Mouse (Mus musculus) olfactory bulb, adult 2 months (tissue): ENCODE measurements around the gene Mettl15. TPM values are rescaled to one million over a fixed set of nuclear protein-coding genes. Genes with fewer than 3 reads are reported as not detected.
A peak's percentile ranks its signal among the peaks of the same experiment; 100 is the strongest.
"Not testable (repeated sequence)": the region's sequence is repeated elsewhere in the genome, so short reads cannot be mapped to it uniquely, and the experiment has no call there.

Source experiments
- H3K27ac ChIP-seq: fragments of 200-500 bp; 2 replicates; pipeline ENCODE4 v1.5.1; 2012; ENCODE audit warnings: low read depth, low read length; ENCODE audit not compliant: insufficient read depth
- H3K4me1 ChIP-seq: fragments of 200-500 bp; 2 replicates; pipeline ENCODE4 v1.6.1; 2012; ENCODE audit warnings: low read length; ENCODE audit not compliant: control insufficient read depth, insufficient read depth
- H3K4me3 ChIP-seq: fragments of 200-500 bp; 2 replicates; pipeline ENCODE4 v1.5.1; 2012; ENCODE audit warnings: mild to moderate bottlenecking, low read depth, low read length, moderate library complexity; ENCODE audit not compliant: insufficient read depth
- CTCF ChIP-seq: fragments of 200-500 bp; IDR thresholded peaks from 2 replicates; pipeline ENCODE4 v1.5.1; 2012; ENCODE audit warnings: low read depth, mild to moderate bottlenecking, low read length, moderate library complexity; ENCODE audit not compliant: insufficient read depth
- POLR2A ChIP-seq: fragments of 200-500 bp; IDR thresholded peaks from 2 replicates; pipeline ENCODE4 v1.6.1; 2012; ENCODE audit warnings: mild to moderate bottlenecking, low read depth, low read length, moderate library complexity; ENCODE audit not compliant: insufficient read depth
- WGBS: fragments of 180-500 bp; shearing (Covaris S2); methylation state at CpG from one replicate; pipeline ENCODE4 v1.1.7; 2018; 5-methylcytosine and 5-hydroxymethylcytosine counted together
- polyA plus RNA-seq: library from polyadenylated mRNA; stranded (reverse); fragments of >200 nt; gene quantifications from 2 replicates; pipeline ENCODE4 v1.2.4, GENCODE M21; 2012; ENCODE audit warnings: low replicate concordance; ENCODE audit not compliant: missing spikeins, insufficient read depth, insufficient read length

The Mettl15 gene
- polyA plus RNA-seq, 1 experiment, result not detected

DNA sequence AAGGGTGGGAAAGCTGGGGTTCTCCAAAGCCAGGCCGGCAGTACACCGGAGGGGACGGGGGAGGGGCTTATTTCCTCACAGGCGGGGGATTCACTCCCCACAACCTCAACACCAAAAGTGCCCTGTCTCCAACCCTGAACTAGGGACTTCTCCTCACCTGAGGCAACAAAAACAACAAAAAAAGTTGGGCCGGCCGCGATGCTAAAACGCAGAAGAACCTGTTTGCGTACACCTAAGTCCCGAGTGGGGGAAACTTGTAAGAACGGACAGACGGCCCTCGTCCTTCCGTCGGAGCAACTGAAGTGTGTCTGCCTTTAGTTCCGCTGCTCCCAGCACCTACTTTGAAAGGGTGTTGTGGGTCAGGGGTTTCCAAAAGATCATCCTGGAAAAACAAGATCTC is 2.5 kb downstream of the Mettl15 start:
- WGBS, result 8% methylated on average over 16 of the region's 16 CpGs
- no peak overlapping the region for H3K27ac ChIP-seq
- H3K4me3 ChIP-seq, result peak overlapping the region; percentile 47
- H3K4me1 ChIP-seq, result peaks cover 9% of the 10 kb centered on the region; the same call in 1 of the 2 replicates
- no peak for TF ChIP-seq POLR2A
- TF ChIP-seq CTCF, result no peak

DNA sequence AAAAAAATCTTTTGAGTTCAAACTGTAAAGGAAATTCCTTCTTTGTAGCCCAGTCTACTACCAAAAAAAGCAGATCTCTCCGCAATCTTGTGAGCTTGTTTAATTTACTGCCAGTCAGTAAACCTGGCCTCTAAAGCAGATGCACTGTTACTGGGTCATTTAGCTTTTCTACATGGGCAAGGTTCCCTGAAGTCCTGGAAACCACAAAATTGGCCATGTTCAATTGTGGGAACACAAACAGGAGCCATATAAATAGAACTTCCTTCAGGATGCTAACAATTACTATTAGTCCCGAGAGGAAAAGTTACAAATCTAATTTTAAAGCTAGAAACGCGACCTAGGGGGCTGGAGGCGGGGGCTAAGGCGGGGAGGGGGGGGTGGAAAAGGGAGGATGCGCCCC is 3.0 kb downstream of the Mettl15 start:
- TF ChIP-seq POLR2A (no peak), CTCF (no peak)
- H3K4me3 ChIP-seq, result peak overlapping the region; percentile 47
- no peak overlapping the region for H3K27ac ChIP-seq
- WGBS, result 14% methylated on average over 7 of the region's 7 CpGs
- peaks cover 9% of the 10 kb centered on the region; the same call in 1 of the 2 replicates for H3K4me1 ChIP-seq

DNA sequence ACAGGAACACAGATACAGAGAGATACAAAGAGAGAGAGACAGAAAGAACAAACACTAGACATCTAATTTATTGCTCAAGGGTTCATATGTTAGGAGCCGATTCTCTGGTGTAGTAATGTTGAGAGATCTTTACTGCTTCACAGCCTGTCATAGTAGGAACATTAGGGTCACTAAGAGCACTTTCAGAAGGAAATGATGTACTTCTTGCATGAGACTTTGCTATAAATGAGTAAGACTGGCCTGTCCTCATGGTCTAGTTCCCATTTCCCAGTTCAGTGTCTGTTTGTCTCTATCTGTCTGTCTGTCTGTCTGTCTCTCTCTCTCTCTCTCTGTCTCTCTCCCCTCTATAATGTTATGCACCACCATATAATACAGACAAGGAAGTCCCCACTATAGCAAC is 7.5 kb downstream of the Mettl15 start:
- H3K4me1 ChIP-seq, result peaks cover 3% of the 10 kb centered on the region; the same call in 1 of the 2 replicates
- no peak overlapping the region for H3K27ac ChIP-seq
- no peak overlapping the region for H3K4me3 ChIP-seq
- WGBS, result 85% methylated on average over 1 of the region's 1 CpGs
- TF ChIP-seq CTCF (no peak), POLR2A (no peak)

DNA sequence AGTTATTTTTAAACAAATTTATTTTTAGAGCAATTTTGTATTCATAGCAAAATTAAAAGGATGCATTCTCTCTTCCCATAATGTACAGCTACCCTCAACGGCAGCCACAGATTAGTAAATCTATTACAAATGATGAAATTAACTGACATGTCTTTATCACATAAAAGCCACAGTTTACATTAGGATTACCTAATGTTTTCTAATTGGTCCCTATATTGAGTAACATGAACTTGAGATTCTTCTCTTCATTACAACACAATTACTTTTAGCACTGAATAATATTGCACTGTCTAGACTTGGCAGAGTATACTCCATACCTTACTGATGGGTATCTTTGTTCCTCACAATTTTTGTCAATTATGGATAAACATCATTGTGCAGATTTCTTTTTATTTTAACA is 17.8 kb downstream of the Mettl15 start:
- Histone ChIP-seq H3K4me1 (no peaks in the 10 kb centered on the region), H3K27ac (no peak overlapping the region), H3K4me3 (no peak overlapping the region)
- WGBS, result 82% methylated on average over 1 of the region's 1 CpGs
- no peak for TF ChIP-seq POLR2A
- TF ChIP-seq CTCF, result no peak

DNA sequence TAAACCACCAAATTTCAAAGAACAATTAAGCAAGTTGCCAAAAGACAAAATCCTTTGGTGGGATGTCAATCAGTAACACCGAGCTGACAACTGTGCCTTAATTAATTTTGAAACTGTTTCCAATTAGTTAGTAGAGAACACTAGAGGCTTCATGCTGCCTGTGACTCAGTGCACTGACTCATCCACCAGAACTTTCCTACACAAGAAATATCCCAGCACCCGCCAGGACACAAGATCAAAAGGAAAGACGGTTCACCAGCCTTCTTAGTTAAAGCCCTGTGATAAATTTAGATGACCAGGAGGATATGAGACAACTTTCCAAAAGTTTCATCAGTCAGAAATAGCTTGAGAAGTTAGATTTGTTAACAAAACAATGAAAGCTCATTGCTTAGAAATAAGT is 38.6 kb downstream of the Mettl15 start:
- H3K4me3 ChIP-seq, result no peak overlapping the region
- no peaks in the 10 kb centered on the region for H3K4me1 ChIP-seq
- no peak for TF ChIP-seq POLR2A
- TF ChIP-seq CTCF, result no peak
- no peak overlapping the region for H3K27ac ChIP-seq
- WGBS, result 28% methylated on average over 3 of the region's 3 CpGs

DNA sequence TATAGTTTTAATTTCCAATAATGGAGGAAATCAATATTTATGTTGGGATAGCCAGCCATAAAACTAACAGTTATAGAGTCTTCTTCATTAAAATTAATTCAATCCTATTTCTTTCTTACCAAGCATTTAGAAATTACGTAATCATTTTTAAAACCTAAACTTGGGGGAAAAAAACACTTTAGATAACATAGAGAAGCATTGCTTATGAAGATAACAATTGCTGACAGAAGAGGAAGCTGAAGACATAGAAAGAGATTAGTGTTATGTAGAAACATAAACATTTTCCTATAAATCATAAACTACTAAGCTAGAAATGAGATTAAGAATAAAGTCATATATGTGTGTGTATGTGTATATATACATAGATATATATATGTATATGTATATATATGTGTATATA is 44.8 kb downstream of the Mettl15 start:
- H3K4me3 ChIP-seq, result no peak overlapping the region
- no peak for TF ChIP-seq POLR2A
- no peak for TF ChIP-seq CTCF
- no peak overlapping the region for H3K27ac ChIP-seq
- 96% methylated on average over 1 of the region's 1 CpGs for WGBS
- H3K4me1 ChIP-seq, result no peaks in the 10 kb centered on the region

DNA sequence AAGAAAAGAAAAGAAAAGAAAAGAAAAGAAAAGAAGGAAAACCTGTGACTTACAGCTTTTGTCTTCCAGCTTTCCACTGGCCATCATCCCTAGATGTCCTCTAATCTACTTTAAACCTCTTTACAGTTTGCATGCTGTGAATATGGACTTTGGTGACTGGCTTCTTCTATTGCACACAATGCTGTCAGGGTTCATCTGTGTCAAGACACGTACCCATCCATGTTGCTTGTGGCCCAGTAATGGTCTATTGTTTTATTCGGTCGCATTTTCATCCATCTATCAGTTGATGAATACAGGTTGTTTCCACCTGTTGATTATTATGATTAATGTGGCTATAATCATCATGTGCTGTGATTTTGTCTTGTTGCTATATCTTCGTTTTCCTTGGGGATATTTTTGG is 46.7 kb downstream of the Mettl15 start:
- WGBS, result 93% methylated on average over 4 of the region's 4 CpGs
- H3K4me3 ChIP-seq, result no peak overlapping the region
- H3K27ac ChIP-seq, result no peak overlapping the region
- no peaks in the 10 kb centered on the region for H3K4me1 ChIP-seq
- no peak for TF ChIP-seq POLR2A
- TF ChIP-seq CTCF, result no peak

DNA sequence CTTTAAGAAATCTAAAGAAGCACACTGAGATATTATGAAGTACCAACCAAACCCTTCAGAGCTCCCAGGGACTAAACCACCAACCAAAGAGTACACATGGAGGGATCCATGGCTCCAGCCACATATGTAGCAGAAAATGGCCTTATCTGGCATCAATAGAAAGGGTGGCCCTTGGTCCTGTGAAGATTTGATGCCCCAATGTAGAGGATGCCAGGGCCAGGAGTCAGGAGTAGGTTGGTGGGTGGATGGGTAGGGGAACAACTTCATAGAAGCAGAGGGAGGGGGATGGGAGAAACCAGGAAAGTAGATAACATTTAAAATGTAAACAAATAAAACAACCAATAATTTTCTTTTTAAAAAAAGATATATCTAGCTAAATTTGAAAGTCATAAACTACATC is 50.1 kb downstream of the Mettl15 start:
- TF ChIP-seq POLR2A, result no peak
- no peak for TF ChIP-seq CTCF
- no peak overlapping the region for H3K4me3 ChIP-seq
- H3K27ac ChIP-seq, result no peak overlapping the region
- no peaks in the 10 kb centered on the region for H3K4me1 ChIP-seq

DNA sequence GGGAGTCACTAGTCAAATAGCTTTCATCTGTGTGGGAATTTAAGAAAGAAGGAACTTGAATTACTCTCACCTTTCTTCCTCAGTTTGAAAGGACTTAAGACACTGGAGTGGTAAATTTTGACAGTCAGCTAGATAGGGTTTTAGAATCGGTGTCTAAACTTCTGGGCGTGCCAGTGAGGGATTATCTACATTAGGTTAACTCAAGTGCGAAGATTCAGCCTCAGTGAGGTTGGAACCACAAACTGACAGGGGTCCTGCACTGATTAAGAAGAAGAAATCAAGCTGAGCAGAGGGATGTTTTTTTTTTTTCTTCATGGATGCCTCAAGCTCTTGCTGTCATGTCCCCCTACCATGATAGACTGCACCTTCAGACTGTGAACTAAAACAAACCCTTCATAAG is 53.4 kb downstream of the Mettl15 start:
- H3K4me1 ChIP-seq, result no peaks in the 10 kb centered on the region
- WGBS, result 58% methylated on average over 3 of the region's 3 CpGs
- no peak overlapping the region for H3K27ac ChIP-seq
- H3K4me3 ChIP-seq, result no peak overlapping the region
- TF ChIP-seq POLR2A (no peak), CTCF (no peak)

DNA sequence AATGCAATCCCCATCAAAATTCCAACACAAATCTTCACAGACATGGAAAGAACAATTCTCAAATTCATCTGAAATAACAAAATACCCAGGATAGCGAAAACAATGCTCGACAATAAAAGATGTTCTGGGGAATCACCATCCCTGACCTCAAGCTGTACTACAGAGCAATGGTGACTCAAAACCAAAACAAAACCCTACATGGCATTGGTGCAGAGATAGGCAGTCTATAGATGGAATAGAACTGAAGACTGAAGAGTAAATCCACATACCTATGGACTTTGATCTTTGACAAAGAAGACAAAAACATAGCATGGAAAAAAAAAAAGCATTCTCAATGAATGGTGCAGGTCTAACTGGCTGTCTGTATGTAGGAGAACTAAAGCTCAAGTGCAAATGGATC is 59.1 kb downstream of the Mettl15 start:
- no peak for TF ChIP-seq CTCF
- no peak overlapping the region for H3K27ac ChIP-seq
- no peak overlapping the region for H3K4me3 ChIP-seq
- WGBS, result 96% methylated on average over 2 of the region's 2 CpGs
- H3K4me1 ChIP-seq, result no peaks in the 10 kb centered on the region

DNA sequence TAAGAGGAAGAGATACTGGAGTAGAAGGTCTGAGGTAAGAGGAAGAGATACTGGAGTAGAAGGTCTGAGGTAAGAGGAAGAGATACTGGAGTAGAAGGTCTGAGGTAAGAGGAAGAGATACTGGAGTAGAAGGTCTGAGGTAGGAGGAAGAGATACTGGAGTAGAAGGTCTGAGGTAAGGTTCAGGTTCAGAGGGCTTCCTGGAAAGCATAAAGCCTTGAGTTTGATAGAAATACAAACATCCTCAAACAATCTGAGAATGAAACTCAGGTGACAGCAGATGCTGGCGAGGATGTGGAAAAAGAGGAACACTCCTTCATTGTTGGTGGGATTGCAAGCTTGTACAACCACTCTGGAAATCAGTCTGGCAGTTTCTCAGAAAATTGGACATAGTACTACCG is 63.9 kb downstream of the Mettl15 start:
- WGBS, result 97% methylated on average over 2 of the region's 2 CpGs
- not testable (repeated sequence) for H3K4me3 ChIP-seq

DNA sequence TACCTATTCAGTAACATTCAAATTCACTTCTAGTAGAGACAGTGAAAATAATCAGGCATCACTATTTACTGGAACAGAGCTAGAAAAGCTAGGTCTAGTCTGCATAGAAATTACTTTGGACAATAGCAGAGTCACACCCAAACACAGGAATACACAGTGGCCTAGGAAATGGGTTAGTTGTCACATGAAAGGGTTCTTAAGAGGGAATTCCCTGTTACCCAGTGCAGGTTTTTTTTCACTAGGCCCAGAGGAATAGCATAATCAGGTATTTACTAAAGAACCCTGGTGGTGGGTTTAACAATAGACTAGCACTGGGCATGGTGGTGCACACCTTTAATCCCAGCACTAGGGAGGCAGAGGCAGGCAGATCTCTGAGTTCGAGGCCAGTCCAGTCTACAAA is 69.9 kb downstream of the Mettl15 start:
- not testable (repeated sequence) for H3K4me3 ChIP-seq, H3K27ac ChIP-seq, H3K4me1 ChIP-seq
- 100% methylated on average over 1 of the region's 1 CpGs for WGBS

More for the DNA sequence above, 63.9 kb downstream of the Mettl15 start:
- not testable (repeated sequence) for H3K27ac ChIP-seq, H3K4me1 ChIP-seq
